Mouse (Mus musculus) ES-E14 (cell line): ENCODE results near the gene A730071L15Rik. TPM values are rescaled to one million over a fixed set of nuclear protein-coding genes. Genes with fewer than 3 reads are reported as not detected.

ENCODE experiments used
- DNase-seq: peaks from one replicate; pipeline ENCODE4 v3.0.0-alpha.2; 2013; ENCODE audit warnings: low read depth, low spot score
- H3K27ac ChIP-seq: 2 replicates; pipeline ENCODE4 v1.5.1; 2012; ENCODE audit warnings: low read depth, mild to moderate bottlenecking, low read length, moderate library complexity, mixed read lengths; ENCODE audit not compliant: poor library complexity, insufficient read depth, severe bottlenecking
- H3K36me3 ChIP-seq: 2 replicates; pipeline ENCODE4 v1.6.1; 2012; ENCODE audit warnings: mild to moderate bottlenecking, low read length, moderate library complexity, mixed read lengths; ENCODE audit not compliant: control insufficient read depth, poor library complexity, insufficient read depth, severe bottlenecking
- H3K4me1 ChIP-seq, 2 experiments: fragments of 150-350 bp in 1 of 2; sonication (generic) in 1 of 2; 2 replicates each; pipeline ENCODE4 v1.6.1; 2012; ENCODE audit warnings: low read length in 2 of 2, mild to moderate bottlenecking in 1 of 2, mixed read lengths in 1 of 2; ENCODE audit not compliant: control insufficient read depth in 2 of 2, insufficient read depth in 2 of 2, poor library complexity in 1 of 2
- H3K4me3 ChIP-seq, 2 experiments: fragments of 150-350 bp in 1 of 2; sonication (generic) in 1 of 2; 2 replicates each; pipeline ENCODE4 v1.5.1; 2012; ENCODE audit warnings: low read length in 2 of 2, low read depth in 1 of 2, mild to moderate bottlenecking in 1 of 2, mixed read lengths in 1 of 2; ENCODE audit not compliant: insufficient read depth in 1 of 2, poor library complexity in 1 of 2, severe bottlenecking in 1 of 2
- H3K9ac ChIP-seq: 2 replicates; pipeline ENCODE4 v1.6.1; 2012; ENCODE audit warnings: low read depth, mild to moderate bottlenecking, low read length, mixed read lengths; ENCODE audit not compliant: poor library complexity, insufficient read depth, severe bottlenecking
- H3K9me3 ChIP-seq: fragments of 150-350 bp; sonication (generic); 2 replicates; pipeline ENCODE4 v1.6.1; 2012; ENCODE audit warnings: low read depth, mild to moderate bottlenecking, low read length; ENCODE audit not compliant: control insufficient read depth, insufficient read depth
- CHD2 ChIP-seq: IDR thresholded peaks from 2 replicates; pipeline ENCODE4 v1.6.1; 2014; ENCODE audit warnings: mild to moderate bottlenecking, low read depth, low read length, inconsistent platforms
- HCFC1 ChIP-seq: IDR thresholded peaks from 2 replicates; pipeline ENCODE4 v1.6.1; 2012; ENCODE audit warnings: low read length, inconsistent platforms, borderline replicate concordance; ENCODE audit not compliant: insufficient read depth
- MAFK ChIP-seq: IDR thresholded peaks from 2 replicates; pipeline ENCODE4 v1.6.1; 2014; ENCODE audit warnings: mild to moderate bottlenecking, low read depth, low read length, inconsistent platforms; ENCODE audit not compliant: insufficient read depth
- ZC3H11A ChIP-seq: IDR thresholded peaks from 2 replicates; pipeline ENCODE4 v1.6.1; 2012; ENCODE audit warnings: low read depth, mild to moderate bottlenecking, inconsistent platforms, low read length, borderline replicate concordance
- ZNF384 ChIP-seq: IDR thresholded peaks from 2 replicates; pipeline ENCODE4 v1.6.1; 2012; ENCODE audit warnings: low read depth, low read length, inconsistent platforms
- in situ Hi-C, 2 experiments: fragments of 600-800 bp; cut with MboI; formaldehyde crosslinking; loops; one replicate each; pipeline ENCODE4 v1.15.1; 2025; ENCODE audit warnings: low sequenced_read_pairs in 2 of 2, inconsistent platforms in 1 of 2; ENCODE audit not compliant: unreplicated experiment in 2 of 2
- total RNA-seq: library from RNA; depleted of rRNA; stranded (reverse); fragments of 300-350 nt; gene quantifications from 2 replicates; pipeline ENCODE4 v1.2.3, GENCODE M21; 2012

Gene A730071L15Rik
- total RNA-seq, 1 experiment, result 0.58 TPM

GRCm38 (mm10) chr11:6169041-6169663 lies 30.7 kb upstream of the A730071L15Rik start:
- no peak for DNase-seq
- Histone ChIP-seq H3K9me3 (no peaks in the 10 kb centered on the region), H3K4me3 (no peak overlapping the region), H3K9ac (no peak overlapping the region), H3K4me1 (peaks cover 2 to 6% of the 10 kb centered on the region in 2 experiments; a peak in 1 of 4 replicates), H3K27ac (no peak overlapping the region), H3K36me3 (no peaks in the 10 kb centered on the region)
- no peak for TF ChIP-seq ZNF384
- no peak for TF ChIP-seq MAFK
- TF ChIP-seq CHD2, result no peak
- TF ChIP-seq HCFC1, result no peak
- no peak for TF ChIP-seq ZC3H11A
- in situ Hi-C loops, result no loop called here

GRCm38 (mm10) chr11:6174719-6175118 lies 25.1 kb upstream of the A730071L15Rik start:
- in situ Hi-C loops, result no loop called here
- Histone ChIP-seq H3K27ac (no peak overlapping the region), H3K9me3 (no peaks in the 10 kb centered on the region), H3K9ac (no peak overlapping the region), H3K4me3 (no peak overlapping the region), H3K36me3 (no peaks in the 10 kb centered on the region), H3K4me1 (peaks cover 8 to 9% of the 10 kb centered on the region in 2 experiments)
- TF ChIP-seq ZC3H11A, result no peak
- no peak for DNase-seq

- in situ Hi-C loops, result no loop called here
- TF ChIP-seq HCFC1 (no peak), CHD2 (no peak), ZC3H11A (no peak), MAFK (no peak), ZNF384 (no peak)
- Histone ChIP-seq H3K36me3 (no peaks in the 10 kb centered on the region), H3K4me3 (no peak overlapping the region), H3K4me1 (peaks cover 12 to 14% of the 10 kb centered on the region in 2 experiments), H3K9me3 (no peaks in the 10 kb centered on the region), H3K9ac (no peak overlapping the region), H3K27ac (no peak overlapping the region)
- no peak for DNase-seq
These were observed 24.3 kb upstream of the A730071L15Rik start for GRCm38 (mm10) chr11:6175506-6175905.

GRCm38 (mm10) chr11:6177781-6178420 lies 21.9 kb upstream of the A730071L15Rik start:
- TF ChIP-seq HCFC1 (no peak), ZC3H11A (no peak), MAFK (no peak), ZNF384 (no peak), CHD2 (no peak)
- Histone ChIP-seq H3K4me1 (peaks cover 12 to 19% of the 10 kb centered on the region in 2 experiments), H3K4me3 (no peak overlapping the region), H3K27ac (peak overlapping the region; percentile 89), H3K36me3 (peaks cover 3% of the 10 kb centered on the region; the same call in 1 of the 2 replicates), H3K9ac (peak overlapping the region; percentile 59; the same call in 1 of the 2 replicates), H3K9me3 (no peaks in the 10 kb centered on the region)
- in situ Hi-C loops, result no loop called here
- no peak for DNase-seq

- TF ChIP-seq HCFC1, result no peak
- TF ChIP-seq ZC3H11A, result no peak
- no peak for TF ChIP-seq ZNF384
- no peak for TF ChIP-seq CHD2
- TF ChIP-seq MAFK, result no peak
- no peak for DNase-seq
- Histone ChIP-seq H3K9me3 (no peaks in the 10 kb centered on the region), H3K36me3 (peaks cover 3% of the 10 kb centered on the region; the same call in 1 of the 2 replicates), H3K4me3 (0 out of 4 replicates have a peak overlapping the region, but pooled peaks have one; percentile 6 to 32), H3K27ac (peak overlapping the region; percentile 89; the same call in 1 of the 2 replicates), H3K4me1 (peaks cover 12 to 22% of the 10 kb centered on the region in 2 experiments), H3K9ac (no peak overlapping the region)
- in situ Hi-C loops, result no loop called here
These were observed 21.1 kb upstream of the A730071L15Rik start for GRCm38 (mm10) chr11:6178673-6179166.
